Mouse (Mus musculus): ENCODE results near the gene Tyrobp. TPM values are rescaled to one million over a fixed set of nuclear protein-coding genes. Genes with fewer than 3 reads are reported as not detected.

The Tyrobp gene
- polyA plus RNA-seq, 2 experiments = 54.2 to 84.7 TPM

DNA sequence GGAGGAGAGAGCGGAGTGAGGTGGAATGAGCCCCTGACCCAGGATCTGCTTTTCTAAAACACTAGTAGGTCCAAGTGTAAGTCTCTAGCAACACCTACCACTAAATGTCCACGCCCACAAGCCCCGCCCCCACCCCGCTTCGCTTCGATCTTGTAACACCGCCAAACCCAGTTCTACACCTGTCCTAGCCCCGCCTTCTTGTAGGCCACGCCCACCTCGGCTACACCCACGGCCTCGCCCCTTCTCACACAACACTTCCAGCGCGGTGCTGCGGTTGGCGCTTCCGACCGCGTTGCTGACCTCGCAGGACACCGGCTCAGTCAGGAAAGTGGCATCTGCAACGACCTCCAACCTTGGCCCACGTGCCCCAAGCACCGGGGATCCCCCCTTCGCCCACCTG, 40.2 kb downstream of the Tyrobp start:
- Histone ChIP-seq H3K9me3 (ENCODE audit: control insufficient read depth, low read length) (peaks cover 6% of the 10 kb centered on the region; the same call in 1 of the 2 replicates), H3K36me3 (ENCODE audit: control insufficient read depth, insufficient read depth, low read length) (no peaks in the 10 kb centered on the region), H3K27me3 (ENCODE audit: control insufficient read depth, insufficient read depth, low read length) (peaks cover 69% of the 10 kb centered on the region), H3K27ac (replicated peaks; ENCODE audit: low read depth, low read length) (no peak overlapping the region), H3K4me1 (ENCODE audit: control insufficient read depth, insufficient read depth, low read length) (0 out of 2 replicates have a peak, but pooled peaks cover 4% of the 10 kb centered on the region), H3K4me2 (replicated peaks; ENCODE audit: low read depth, low read length, severe bottlenecking) (no peak overlapping the region), H3K4me3 (replicated peaks; ENCODE audit: low read length) (no peak overlapping the region), H3K9ac (ENCODE audit: low read depth, low read length, severe bottlenecking) (no peak overlapping the region)
- DNase-seq (ENCODE audit: low spot score) = no peak
- WGBS = 3% methylated on average over 24 of the region's 25 CpGs
- TF ChIP-seq POLR2A (IDR thresholded peaks at IDR 0.05; ENCODE audit: borderline replicate concordance, extremely low read depth, insufficient read depth, insufficient read length) = no peak
- no peak for ATAC-seq (ENCODE audit: low FRiP score, low read depth)

DNA sequence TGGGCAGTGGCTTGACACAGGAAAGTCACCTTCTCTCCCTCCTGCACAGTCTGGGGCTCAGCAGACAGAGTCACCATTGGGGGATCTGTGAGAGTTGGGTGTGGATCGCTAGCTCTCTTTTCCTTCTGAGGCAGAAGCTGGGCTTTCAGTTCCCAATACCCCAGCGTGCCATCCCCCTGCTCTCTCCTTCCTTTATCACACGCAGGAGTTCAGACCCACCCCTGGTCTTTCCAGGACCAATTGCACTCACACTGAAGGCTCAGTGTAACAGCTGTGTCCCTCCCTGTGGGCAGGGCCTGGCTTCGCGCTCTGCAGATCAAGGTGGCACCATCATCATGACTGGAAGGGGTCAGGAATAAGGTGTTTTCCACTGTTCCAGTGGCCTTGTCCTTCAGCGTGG, 40.7 kb downstream of the Tyrobp start:
- WGBS = 12% methylated on average over 6 of the region's 6 CpGs
- no peak for ATAC-seq (ENCODE audit: low FRiP score, low read depth)
- Histone ChIP-seq H3K36me3 (ENCODE audit: control insufficient read depth, insufficient read depth, low read length) (no peaks in the 10 kb centered on the region), H3K4me1 (ENCODE audit: control insufficient read depth, insufficient read depth, low read length) (0 out of 2 replicates have a peak, but pooled peaks cover 4% of the 10 kb centered on the region), H3K27ac (replicated peaks; ENCODE audit: low read depth, low read length) (no peak overlapping the region), H3K4me2 (replicated peaks; ENCODE audit: low read depth, low read length, severe bottlenecking) (no peak overlapping the region), H3K9ac (ENCODE audit: low read depth, low read length, severe bottlenecking) (no peak overlapping the region), H3K4me3 (replicated peaks; ENCODE audit: low read length) (no peak overlapping the region), H3K9me3 (ENCODE audit: control insufficient read depth, low read length) (peaks cover 6% of the 10 kb centered on the region; the same call in 1 of the 2 replicates), H3K27me3 (ENCODE audit: control insufficient read depth, insufficient read depth, low read length) (peaks cover 74% of the 10 kb centered on the region)
- TF ChIP-seq POLR2A (IDR thresholded peaks at IDR 0.05; ENCODE audit: borderline replicate concordance, extremely low read depth, insufficient read depth, insufficient read length) = no peak
- DNase-seq (ENCODE audit: low spot score) = no peak

DNA sequence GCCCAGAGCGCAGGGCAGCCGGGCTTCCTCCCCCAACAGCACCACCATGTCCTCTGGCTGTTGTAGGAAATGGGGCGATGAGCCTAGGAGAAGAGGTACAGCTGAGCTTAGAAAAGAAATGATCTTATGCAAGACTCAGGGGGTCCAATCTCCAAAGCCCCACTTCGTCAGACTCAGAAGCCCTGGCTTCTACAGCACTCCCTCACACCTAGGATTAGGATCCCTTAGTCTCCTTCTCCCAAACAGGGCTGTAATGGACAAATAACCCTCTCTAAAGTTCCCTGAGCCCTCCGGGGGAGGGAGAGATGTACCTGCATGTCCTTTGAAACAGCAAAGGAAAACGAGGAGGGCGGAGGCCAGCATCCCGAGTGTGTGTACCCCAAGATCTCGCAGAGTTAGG, 42.9 kb downstream of the Tyrobp start:
- ATAC-seq (ENCODE audit: low FRiP score, low read depth) = no peak
- Histone ChIP-seq H3K4me2 (replicated peaks; ENCODE audit: low read depth, low read length, severe bottlenecking) (0 out of 2 replicates have a peak overlapping the region, but pooled peaks have one; percentile 21), H3K27ac (replicated peaks; ENCODE audit: low read depth, low read length) (no peak overlapping the region), H3K4me3 (replicated peaks; ENCODE audit: low read length) (no peak overlapping the region), H3K27me3 (ENCODE audit: control insufficient read depth, insufficient read depth, low read length) (peaks cover 90% of the 10 kb centered on the region), H3K36me3 (ENCODE audit: control insufficient read depth, insufficient read depth, low read length) (no peaks in the 10 kb centered on the region), H3K9me3 (ENCODE audit: control insufficient read depth, low read length) (peaks cover 6% of the 10 kb centered on the region; the same call in 1 of the 2 replicates), H3K4me1 (ENCODE audit: control insufficient read depth, insufficient read depth, low read length) (0 out of 2 replicates have a peak, but pooled peaks cover 4% of the 10 kb centered on the region), H3K9ac (ENCODE audit: low read depth, low read length, severe bottlenecking) (no peak overlapping the region)
- TF ChIP-seq POLR2A (IDR thresholded peaks at IDR 0.05; ENCODE audit: borderline replicate concordance, extremely low read depth, insufficient read depth, insufficient read length) = no peak
- WGBS = 1% methylated on average over 9 of the region's 9 CpGs
- DNase-seq (ENCODE audit: low spot score) = no peak

DNA sequence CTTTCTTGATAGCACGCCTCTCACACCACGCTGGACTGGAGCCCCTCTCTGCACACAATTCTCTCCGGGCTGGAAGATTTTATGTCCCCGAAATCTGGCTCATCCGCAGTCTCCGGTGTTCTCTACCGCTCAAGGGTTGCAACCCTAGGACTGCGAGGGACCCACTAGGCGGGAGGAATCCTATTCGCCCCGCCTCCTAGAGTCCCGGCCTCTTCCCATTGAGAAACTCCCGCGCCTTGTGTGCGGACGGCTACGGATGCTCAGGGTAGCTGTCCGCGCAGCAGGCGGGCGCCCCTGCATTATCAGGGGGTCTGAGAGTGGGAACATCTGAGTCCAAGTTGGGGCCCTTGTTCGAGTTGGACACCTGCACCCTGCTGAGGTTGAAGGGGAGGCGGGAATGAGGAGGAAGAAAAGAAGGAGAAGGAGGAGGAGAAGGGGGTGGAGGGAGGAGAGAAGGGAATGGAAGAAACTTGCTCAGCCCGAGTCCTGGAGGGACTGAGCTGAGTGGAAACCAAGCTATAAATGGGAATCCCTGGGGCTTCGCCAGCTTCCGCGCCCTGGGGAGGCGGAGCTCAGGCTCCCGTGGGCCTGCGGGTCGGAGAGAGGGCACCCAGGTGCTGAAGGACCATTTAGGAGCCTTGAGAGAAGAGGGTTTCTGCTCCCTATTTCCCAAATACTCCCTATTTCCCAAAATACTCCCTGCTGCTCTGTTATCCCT, 43.5 kb downstream of the Tyrobp start:
- DNase-seq (ENCODE audit: low spot score) = peak; percentile 15
- Histone ChIP-seq H3K27me3 (ENCODE audit: control insufficient read depth, insufficient read depth, low read length) (peaks cover 95% of the 10 kb centered on the region), H3K4me2 (replicated peaks; ENCODE audit: low read depth, low read length, severe bottlenecking) (peak overlapping the region; percentile 21), H3K9ac (ENCODE audit: low read depth, low read length, severe bottlenecking) (no peak overlapping the region), H3K27ac (replicated peaks; ENCODE audit: low read depth, low read length) (no peak overlapping the region), H3K9me3 (ENCODE audit: control insufficient read depth, low read length) (peaks cover 6% of the 10 kb centered on the region; the same call in 1 of the 2 replicates), H3K36me3 (ENCODE audit: control insufficient read depth, insufficient read depth, low read length) (no peaks in the 10 kb centered on the region), H3K4me1 (ENCODE audit: control insufficient read depth, insufficient read depth, low read length) (0 out of 2 replicates have a peak, but pooled peaks cover 4% of the 10 kb centered on the region), H3K4me3 (replicated peaks; ENCODE audit: low read length) (peak overlapping the region; percentile 1; the same call in 1 of the 2 replicates)
- no peak for TF ChIP-seq POLR2A (IDR thresholded peaks at IDR 0.05; ENCODE audit: borderline replicate concordance, extremely low read depth, insufficient read depth, insufficient read length)
- no peak for ATAC-seq (ENCODE audit: low FRiP score, low read depth)
- WGBS = 2% methylated on average over 31 of the region's 31 CpGs

DNA sequence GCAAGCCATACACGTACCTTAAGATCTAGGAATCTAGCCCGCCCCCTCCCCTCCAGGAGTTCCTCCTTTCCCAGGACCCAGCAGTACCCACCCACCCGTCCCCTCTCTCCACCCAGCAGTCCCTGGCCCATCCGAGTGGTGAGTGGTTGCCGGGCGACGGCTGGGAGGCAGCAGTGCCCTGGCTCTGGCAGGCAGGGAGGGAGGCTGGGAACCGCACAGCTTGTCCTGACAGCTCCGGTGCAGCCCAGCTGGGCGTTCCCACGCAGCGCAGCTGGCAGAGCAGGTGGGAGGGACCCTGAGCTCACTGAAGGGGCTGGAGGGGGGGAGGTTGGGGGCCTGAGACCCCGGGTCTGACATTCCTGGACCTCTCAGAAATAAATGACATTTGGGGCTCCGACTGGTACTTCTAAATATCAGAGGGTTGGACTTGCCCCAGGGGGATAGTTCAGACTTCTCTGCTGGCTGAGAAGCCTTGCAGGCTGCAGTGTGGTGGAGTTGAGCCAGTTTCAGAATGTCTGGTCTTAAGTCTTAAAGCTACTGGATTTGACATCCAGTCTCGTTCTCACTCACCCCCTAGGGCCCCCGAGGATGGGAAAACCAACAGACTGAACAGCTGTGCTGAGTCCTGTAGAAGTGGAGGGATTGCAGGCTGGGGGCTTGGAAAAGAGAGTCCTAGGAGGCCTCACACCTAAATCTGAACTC, 44.2 kb downstream of the Tyrobp start, which contains the start of the genes Kirrel2 and Nphs1:
Gene Kirrel2 (minus strand): TSS at position 62 of the 702 bp plus-strand sequence.
Gene Nphs1 (plus strand): TSS at position 687 of the 702 bp plus-strand sequence.
- ATAC-seq (ENCODE audit: low FRiP score, low read depth) = peak; percentile 60; the same call in 1 of the 2 replicates
- no peak for TF ChIP-seq POLR2A (IDR thresholded peaks at IDR 0.05; ENCODE audit: borderline replicate concordance, extremely low read depth, insufficient read depth, insufficient read length)
- Histone ChIP-seq H3K27ac (replicated peaks; ENCODE audit: low read depth, low read length) (no peak within 1 kb of the TSS), H3K9me3 (ENCODE audit: control insufficient read depth, low read length) (peaks cover 6% of the 10 kb centered on the region; the same call in 1 of the 2 replicates), H3K4me1 (ENCODE audit: control insufficient read depth, insufficient read depth, low read length) (0 out of 2 replicates have a peak, but pooled peaks cover 4% of the 10 kb centered on the region), H3K4me2 (replicated peaks; ENCODE audit: low read depth, low read length, severe bottlenecking) (peak within 1 kb of the TSS; percentile 21), H3K4me3 (replicated peaks; ENCODE audit: low read length) (peak within 1 kb of the TSS; percentile 1; the same call in 1 of the 2 replicates), H3K36me3 (ENCODE audit: control insufficient read depth, insufficient read depth, low read length) (no peaks in the 10 kb centered on the region), H3K9ac (ENCODE audit: low read depth, low read length, severe bottlenecking) (no peak within 1 kb of the TSS), H3K27me3 (ENCODE audit: control insufficient read depth, insufficient read depth, low read length) (peaks cover 96% of the 10 kb centered on the region)
- peak; percentile 22 for DNase-seq (ENCODE audit: low spot score)
- WGBS = 1% methylated on average over 16 of the region's 16 CpGs

All from limb, embryonic 14.5 days (tissue).